Mouse (Mus musculus): ENCODE results near the gene Ggn.

DNA sequence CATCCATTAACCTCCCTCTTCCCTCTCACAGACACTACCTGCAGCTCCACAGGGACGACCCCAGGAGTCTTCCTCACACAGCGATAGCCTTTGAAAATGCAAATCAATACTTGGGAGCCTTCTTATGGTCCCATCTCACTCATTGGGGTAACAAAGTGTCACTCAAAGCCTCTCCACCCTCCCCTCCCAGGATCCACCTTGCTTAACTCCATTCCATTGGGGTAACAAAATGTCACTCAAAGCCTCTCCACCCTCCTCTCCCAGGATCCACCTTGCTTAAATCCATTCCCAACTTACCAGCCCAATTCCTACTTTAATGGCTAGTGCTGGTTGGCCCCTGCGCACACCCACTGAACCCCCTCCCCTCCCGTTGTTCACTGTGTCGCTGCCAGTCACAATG lies 11.7 kb upstream of the Ggn start:
- TF ChIP-seq POLR2A (IDR thresholded peaks at IDR 0.05; ENCODE audit: control insufficient read depth, extremely low read depth, insufficient read depth, low read length, poor library complexity), result no peak
- no peak for TF ChIP-seq CTCF (IDR thresholded peaks at IDR 0.05; ENCODE audit: borderline replicate concordance, control insufficient read depth, extremely low read depth, insufficient read depth, low read length, poor library complexity)
